Mouse (Mus musculus): ENCODE data around the gene Chrm5. TPM values are rescaled to one million over a fixed set of nuclear protein-coding genes. Genes with fewer than 3 reads are reported as not detected.

Chrm5 gene
- total and polyA plus RNA-seq, 2 experiments, result not detected

- H3K79me2 ChIP-seq (ENCODE audit: control insufficient read depth, insufficient read depth, low read length), result no peaks in the 10 kb centered on the region
- no peak for TF ChIP-seq CTCF (IDR thresholded peaks at IDR 0.05; ENCODE audit: low read depth, low read length)
- TF ChIP-seq POLR2A (IDR thresholded peaks at IDR 0.05; ENCODE audit: extremely low read depth, insufficient read depth, low read length), result no peak
- WGBS, result 69% methylated on average over 6 of the region's 6 CpGs
- H3K36me3 ChIP-seq (ENCODE audit: control insufficient read depth, insufficient read depth, low read length), result no peaks in the 10 kb centered on the region
- H3K9ac ChIP-seq (ENCODE audit: low read depth, low read length), result no peak overlapping the region
- H3K27ac ChIP-seq (replicated peaks; ENCODE audit: insufficient read depth, low read depth, low read length), result no peak overlapping the region
- H3K27me3 ChIP-seq (ENCODE audit: control insufficient read depth, insufficient read depth, low read length), result no peaks in the 10 kb centered on the region
- H3K4me3 ChIP-seq (ENCODE audit: insufficient read depth, low read depth, low read length), result no peak overlapping the region
- peaks cover 3% of the 10 kb centered on the region; the same call in 1 of the 2 replicates for H3K4me1 ChIP-seq (ENCODE audit: control insufficient read depth, insufficient read depth, low read length)
- no peak for DNase-seq (ENCODE audit: extremely low read depth, low read depth, low spot score)
These were observed 4.0 kb downstream of the Chrm5 start for GRCm38 (mm10) chr2:112476554-112476953.

DNA sequence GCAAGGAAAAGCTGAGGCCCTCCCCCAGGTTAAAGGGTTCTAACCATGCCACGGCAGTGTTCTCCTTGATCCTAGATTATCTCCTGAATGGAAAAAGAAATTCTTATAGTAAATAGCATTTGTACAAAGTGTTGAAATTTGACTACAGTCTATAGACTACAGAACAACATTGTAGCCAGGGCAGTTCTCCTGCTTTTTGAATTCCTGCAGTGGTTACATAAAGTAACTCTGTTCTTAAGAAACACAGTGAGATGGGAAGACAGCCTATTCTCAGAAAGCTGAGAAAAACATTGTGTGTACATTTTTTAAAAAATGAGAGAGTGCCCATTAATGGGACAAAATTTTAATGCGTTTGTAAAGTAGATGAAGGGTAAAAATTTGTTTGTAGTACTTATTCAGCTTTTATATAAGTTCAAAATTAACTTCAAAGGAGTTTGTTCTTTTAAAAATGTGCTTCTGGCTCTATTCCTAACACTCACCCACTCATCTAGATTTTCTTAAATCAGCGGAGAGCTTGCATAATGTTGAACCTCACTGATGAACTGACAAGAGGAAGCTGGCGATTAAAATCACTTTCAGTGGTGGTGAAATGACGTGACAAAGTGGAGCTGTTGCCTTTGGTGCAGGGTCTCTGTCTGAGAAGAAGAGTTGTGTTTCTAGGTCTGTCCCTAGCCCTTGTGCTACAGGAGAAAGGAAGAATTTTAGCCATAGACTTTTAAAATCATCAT, 5.4 kb downstream of the Chrm5 start:
- Histone ChIP-seq H3K27ac (replicated peaks; ENCODE audit: insufficient read depth, low read depth, low read length) (no peak overlapping the region), H3K36me3 (ENCODE audit: control insufficient read depth, insufficient read depth, low read length) (no peaks in the 10 kb centered on the region), H3K4me3 (ENCODE audit: insufficient read depth, low read depth, low read length) (no peak overlapping the region), H3K79me2 (ENCODE audit: control insufficient read depth, insufficient read depth, low read length) (no peaks in the 10 kb centered on the region), H3K4me1 (ENCODE audit: control insufficient read depth, insufficient read depth, low read length) (peaks cover 3% of the 10 kb centered on the region; the same call in 1 of the 2 replicates), H3K9ac (ENCODE audit: low read depth, low read length) (no peak overlapping the region), H3K27me3 (ENCODE audit: control insufficient read depth, insufficient read depth, low read length) (no peaks in the 10 kb centered on the region)
- DNase-seq (ENCODE audit: extremely low read depth, low read depth, low spot score), result no peak
- TF ChIP-seq POLR2A (IDR thresholded peaks at IDR 0.05; ENCODE audit: extremely low read depth, insufficient read depth, low read length), result no peak
- TF ChIP-seq CTCF (IDR thresholded peaks at IDR 0.05; ENCODE audit: low read depth, low read length), result no peak
- 69% methylated on average over 5 of the region's 5 CpGs for WGBS

DNA sequence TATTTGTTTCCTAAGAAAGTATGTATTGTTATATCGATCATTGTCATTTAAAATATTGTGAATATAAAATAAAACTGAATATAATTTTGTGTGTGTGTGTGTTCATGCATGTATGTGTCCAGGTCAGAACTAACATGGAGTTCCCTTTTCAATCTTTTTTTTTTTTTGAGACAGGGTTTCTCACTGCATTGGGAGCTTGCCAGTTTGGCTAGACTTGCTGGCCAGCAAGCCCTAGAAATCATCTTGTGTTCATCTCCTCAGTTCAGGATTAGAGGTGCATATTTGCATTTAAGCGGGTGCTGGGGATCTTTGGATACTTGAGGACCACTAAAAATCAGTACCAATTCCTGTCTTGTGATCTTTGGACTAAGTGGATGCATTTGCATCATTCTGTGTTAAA, 8.5 kb downstream of the Chrm5 start:
- no peak overlapping the region for H3K9ac ChIP-seq (ENCODE audit: low read depth, low read length)
- no peaks in the 10 kb centered on the region for H3K79me2 ChIP-seq (ENCODE audit: control insufficient read depth, insufficient read depth, low read length)
- WGBS, result 88% methylated on average over 2 of the region's 2 CpGs
- H3K4me3 ChIP-seq (ENCODE audit: insufficient read depth, low read depth, low read length), result no peak overlapping the region
- H3K27ac ChIP-seq (replicated peaks; ENCODE audit: insufficient read depth, low read depth, low read length), result no peak overlapping the region
- peaks cover 19% of the 10 kb centered on the region for H3K36me3 ChIP-seq (ENCODE audit: control insufficient read depth, insufficient read depth, low read length)
- peaks cover 3% of the 10 kb centered on the region; the same call in 1 of the 2 replicates for H3K4me1 ChIP-seq (ENCODE audit: control insufficient read depth, insufficient read depth, low read length)
- no peak for TF ChIP-seq CTCF (IDR thresholded peaks at IDR 0.05; ENCODE audit: low read depth, low read length)
- no peak for TF ChIP-seq POLR2A (IDR thresholded peaks at IDR 0.05; ENCODE audit: extremely low read depth, insufficient read depth, low read length)
- no peaks in the 10 kb centered on the region for H3K27me3 ChIP-seq (ENCODE audit: control insufficient read depth, insufficient read depth, low read length)
- DNase-seq (ENCODE audit: extremely low read depth, low read depth, low spot score), result no peak

DNA sequence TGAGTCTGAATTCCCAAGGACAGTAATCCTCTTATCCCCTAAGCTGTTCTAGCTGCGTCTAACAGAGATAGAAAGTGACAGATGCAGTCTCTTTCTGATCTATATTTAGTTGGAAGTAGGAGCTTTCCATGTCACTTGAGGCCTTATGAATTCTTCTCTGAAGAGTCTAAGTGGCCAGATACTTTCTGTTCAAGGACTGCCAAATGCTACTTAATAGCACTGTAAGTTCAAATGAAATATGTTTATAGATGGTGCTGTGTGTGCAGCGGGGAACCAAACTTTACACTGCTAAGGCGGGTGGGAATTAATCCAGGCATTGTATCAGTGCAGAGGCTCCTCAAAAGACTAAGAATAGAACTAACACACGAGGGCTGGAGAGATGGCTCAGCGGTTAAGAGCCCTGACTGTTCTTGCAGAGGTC, 9.6 kb downstream of the Chrm5 start:
- no peaks in the 10 kb centered on the region for H3K79me2 ChIP-seq (ENCODE audit: control insufficient read depth, insufficient read depth, low read length)
- 88% methylated on average over 5 of the region's 5 CpGs for WGBS
- H3K4me1 ChIP-seq (ENCODE audit: control insufficient read depth, insufficient read depth, low read length), result peaks cover under 1% of the 10 kb centered on the region; the same call in 1 of the 2 replicates
- no peak for TF ChIP-seq CTCF (IDR thresholded peaks at IDR 0.05; ENCODE audit: low read depth, low read length)
- TF ChIP-seq POLR2A (IDR thresholded peaks at IDR 0.05; ENCODE audit: extremely low read depth, insufficient read depth, low read length), result no peak
- no peak overlapping the region for H3K27ac ChIP-seq (replicated peaks; ENCODE audit: insufficient read depth, low read depth, low read length)
- H3K4me3 ChIP-seq (ENCODE audit: insufficient read depth, low read depth, low read length), result no peak overlapping the region
- H3K27me3 ChIP-seq (ENCODE audit: control insufficient read depth, insufficient read depth, low read length), result no peaks in the 10 kb centered on the region
- DNase-seq (ENCODE audit: extremely low read depth, low read depth, low spot score), result no peak
- peaks cover 24% of the 10 kb centered on the region for H3K36me3 ChIP-seq (ENCODE audit: control insufficient read depth, insufficient read depth, low read length)
- H3K9ac ChIP-seq (ENCODE audit: low read depth, low read length), result no peak overlapping the region

DNA sequence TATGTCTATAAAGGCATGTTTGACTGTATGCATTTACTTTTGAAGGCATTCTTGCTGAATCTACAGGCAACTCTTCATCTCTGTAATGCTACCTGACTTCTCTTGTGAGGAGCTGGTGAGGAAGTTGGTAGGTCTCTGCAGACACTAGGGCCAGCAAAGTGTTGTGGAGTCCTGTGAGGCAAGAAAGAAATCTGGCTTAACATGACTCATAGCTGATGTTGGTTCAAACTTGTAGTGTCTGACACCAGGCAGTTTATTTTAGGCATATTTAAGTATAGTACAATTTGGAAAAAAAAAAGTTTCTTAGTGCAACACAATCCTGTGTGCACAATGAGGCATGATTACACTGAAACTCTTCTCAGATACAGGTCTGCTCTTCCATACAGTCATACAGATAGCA, 11.0 kb downstream of the Chrm5 start:
- DNase-seq (ENCODE audit: extremely low read depth, low read depth, low spot score), result no peak
- peaks cover 28% of the 10 kb centered on the region for H3K36me3 ChIP-seq (ENCODE audit: control insufficient read depth, insufficient read depth, low read length)
- no peaks in the 10 kb centered on the region for H3K27me3 ChIP-seq (ENCODE audit: control insufficient read depth, insufficient read depth, low read length)
- no peak for TF ChIP-seq POLR2A (IDR thresholded peaks at IDR 0.05; ENCODE audit: extremely low read depth, insufficient read depth, low read length)
- no peak for TF ChIP-seq CTCF (IDR thresholded peaks at IDR 0.05; ENCODE audit: low read depth, low read length)
- H3K27ac ChIP-seq (replicated peaks; ENCODE audit: insufficient read depth, low read depth, low read length), result no peak overlapping the region
- H3K4me3 ChIP-seq (ENCODE audit: insufficient read depth, low read depth, low read length), result no peak overlapping the region
- no peaks in the 10 kb centered on the region for H3K4me1 ChIP-seq (ENCODE audit: control insufficient read depth, insufficient read depth, low read length)
- H3K9ac ChIP-seq (ENCODE audit: low read depth, low read length), result no peak overlapping the region
- no peaks in the 10 kb centered on the region for H3K79me2 ChIP-seq (ENCODE audit: control insufficient read depth, insufficient read depth, low read length)

DNA sequence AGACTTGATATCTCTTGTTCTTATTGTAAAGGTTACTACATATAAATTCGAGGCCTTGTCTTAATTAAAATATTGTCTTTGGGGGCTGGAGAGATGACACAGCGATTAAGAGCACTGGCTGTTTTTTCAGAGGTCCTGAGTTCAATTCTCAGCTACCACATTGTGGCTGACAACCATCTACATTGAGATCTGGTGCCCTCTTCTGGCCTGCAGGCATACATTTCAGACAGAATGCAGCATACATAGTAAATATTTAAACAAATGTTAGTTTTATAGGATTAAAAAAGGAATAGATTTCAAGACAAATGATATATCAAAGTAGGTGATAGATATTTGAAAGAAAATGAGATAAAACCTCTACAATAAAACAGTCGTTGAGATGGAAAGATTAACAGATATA, 20.0 kb downstream of the Chrm5 start:
- DNase-seq (ENCODE audit: extremely low read depth, low read depth, low spot score), result no peak
- peaks cover 2% of the 10 kb centered on the region; the same call in 1 of the 2 replicates for H3K4me1 ChIP-seq (ENCODE audit: control insufficient read depth, insufficient read depth, low read length)
- TF ChIP-seq POLR2A (IDR thresholded peaks at IDR 0.05; ENCODE audit: extremely low read depth, insufficient read depth, low read length), result no peak
- no peak for TF ChIP-seq CTCF (IDR thresholded peaks at IDR 0.05; ENCODE audit: low read depth, low read length)
- no peaks in the 10 kb centered on the region for H3K27me3 ChIP-seq (ENCODE audit: control insufficient read depth, insufficient read depth, low read length)
- H3K79me2 ChIP-seq (ENCODE audit: control insufficient read depth, insufficient read depth, low read length), result peaks cover under 1% of the 10 kb centered on the region; the same call in 1 of the 2 replicates
- no peak overlapping the region for H3K4me3 ChIP-seq (ENCODE audit: insufficient read depth, low read depth, low read length)
- no peak overlapping the region for H3K9ac ChIP-seq (ENCODE audit: low read depth, low read length)
- peaks cover 28% of the 10 kb centered on the region for H3K36me3 ChIP-seq (ENCODE audit: control insufficient read depth, insufficient read depth, low read length)
- H3K27ac ChIP-seq (replicated peaks; ENCODE audit: insufficient read depth, low read depth, low read length), result no peak overlapping the region
- 92% methylated on average over 3 of the region's 3 CpGs for WGBS
